Mouse (Mus musculus): ENCODE data around the gene Tmem270.

- TF ChIP-seq POLR2A (IDR thresholded peaks at IDR 0.05; ENCODE audit: control insufficient read depth in 1 of 2, insufficient read depth in 1 of 2, low read depth in 1 of 2, low read length in 2 of 2, poor library complexity in 1 of 2) (no peak), CTCF (IDR thresholded peaks at IDR 0.05 in 2 of 3, conservative IDR thresholded peaks at IDR 0.05 in 1 of 3; ENCODE audit: control insufficient read depth in 1 of 3, insufficient read depth in 1 of 3, low read depth in 2 of 3, low read length in 3 of 3, poor library complexity in 1 of 3, severe bottlenecking in 1 of 3) (no peak), ZC3H11A (IDR thresholded peaks at IDR 0.05; ENCODE audit: low read depth, low read length) (no peak), ZMIZ1 (IDR thresholded peaks at IDR 0.05; ENCODE audit: low read depth, low read length) (no peak), EP300 (IDR thresholded peaks at IDR 0.05; ENCODE audit: low read depth in 1 of 2, low read length in 2 of 2) (no peak), MAZ (IDR thresholded peaks at IDR 0.05; ENCODE audit: low read depth, low read length) (no peak), ETS1 (IDR thresholded peaks at IDR 0.05; ENCODE audit: low read depth, low read length) (no peak), TAL1 (IDR thresholded peaks at IDR 0.05; ENCODE audit: low read length) (no peak), TCF12 (IDR thresholded peaks at IDR 0.05; ENCODE audit: low read depth, low read length) (no peak), SIN3A (IDR thresholded peaks at IDR 0.05; ENCODE audit: low read length) (no peak), RAD21 (IDR thresholded peaks at IDR 0.05; ENCODE audit: low read depth, low read length) (no peak), ZNF384 (IDR thresholded peaks at IDR 0.05; ENCODE audit: low read depth, low read length) (no peak), TBP (IDR thresholded peaks at IDR 0.05; ENCODE audit: low read depth, low read length) (no peak)
Observed at GRCm38 (mm10) chr5:134865158-134865557, 41.4 kb downstream of the Tmem270 start.

Data from MEL (cell line).